Mouse (Mus musculus) left cerebral cortex, adult 2 months (tissue): Measurements from ENCODE around the gene Eya2. TPM values are rescaled to one million over a fixed set of nuclear protein-coding genes. Genes with fewer than 3 reads are reported as not detected.

ENCODE experiments used
- DNase-seq, 2 experiments: peaks; one replicate each; pipeline ENCODE4 v3.0.0; 2021 to 2022; ENCODE audit warnings: low spot score in 2 of 2, mixed read lengths in 1 of 2; ENCODE audit errors: extremely low spot score in 1 of 2
- H3K27ac ChIP-seq: fragments of 200-600 bp; 2 replicates; pipeline ENCODE4 v1.8.1; 2022
- H3K4me3 ChIP-seq: fragments of 200-600 bp; 2 replicates; pipeline ENCODE4 v1.8.1; 2022
- CTCF ChIP-seq: fragments of 200-600 bp; IDR thresholded peaks from 2 replicates; pipeline ENCODE4 v1.8.1; 2022; ENCODE audit warnings: antibody characterized with exemption, mild to moderate bottlenecking, moderate library complexity
- intact Hi-C: fragments of 180-260 bp; cut with DNase I; formaldehyde crosslinking; loops from one replicate; pipeline ENCODE4 v1.15.1; 2025
- total RNA-seq, 2 experiments: library from RNA; stranded (reverse); gene quantifications; 2 replicates each; pipeline ENCODE4 v1.2.3; 2021

Eya2 gene
- total RNA-seq, 2 experiments from 2014 or later: 2.7 to 3.4 TPM

- no peak for DNase-seq
- Histone ChIP-seq H3K27ac (no peak overlapping the region), H3K4me3 (no peak overlapping the region)
- TF ChIP-seq CTCF: no peak
- intact Hi-C loops: no loop called here
These were observed 138.9 kb downstream of the Eya2 start for GRCm38 (mm10) chr2:165733701-165734100.

- no peak overlapping the region for H3K4me3 ChIP-seq
- intact Hi-C loops: no loop called here
- DNase-seq: no peak
- TF ChIP-seq CTCF: no peak; the same call in 1 of the 2 replicates
- H3K27ac ChIP-seq: no peak overlapping the region
These were observed 141.5 kb downstream of the Eya2 start for GRCm38 (mm10) chr2:165736297-165736696.

GRCm38 (mm10) chr2:165740381-165740780 lies 145.5 kb downstream of the Eya2 start:
- Histone ChIP-seq H3K27ac (no peak overlapping the region), H3K4me3 (no peak overlapping the region)
- intact Hi-C loops: no loop called here
- TF ChIP-seq CTCF: no peak
- DNase-seq: no peak

- DNase-seq: no peak
- intact Hi-C loops: no loop called here
- TF ChIP-seq CTCF: no peak
- no peak overlapping the region for H3K4me3 ChIP-seq
- no peak overlapping the region for H3K27ac ChIP-seq
These were observed 146.2 kb downstream of the Eya2 start for GRCm38 (mm10) chr2:165740982-165741381.

- no peak for DNase-seq
- no peak for TF ChIP-seq CTCF
- intact Hi-C loops: no loop called here
- H3K4me3 ChIP-seq: no peak overlapping the region
- no peak overlapping the region for H3K27ac ChIP-seq
These were observed 146.8 kb downstream of the Eya2 start for GRCm38 (mm10) chr2:165741526-165742050.

- intact Hi-C loops: no loop called here
- H3K4me3 ChIP-seq: no peak overlapping the region
- DNase-seq: no peak
- no peak overlapping the region for H3K27ac ChIP-seq
- TF ChIP-seq CTCF: no peak
These were observed 147.5 kb downstream of the Eya2 start for GRCm38 (mm10) chr2:165742210-165742786.

- Histone ChIP-seq H3K4me3 (no peak overlapping the region), H3K27ac (no peak overlapping the region)
- TF ChIP-seq CTCF: no peak
- intact Hi-C loops: no loop called here
- no peak for DNase-seq
These were observed 150.7 kb downstream of the Eya2 start for GRCm38 (mm10) chr2:165745306-165746098.

GRCm38 (mm10) chr2:165747975-165748374 lies 153.1 kb downstream of the Eya2 start:
- no peak overlapping the region for H3K27ac ChIP-seq
- DNase-seq: no peak
- no peak overlapping the region for H3K4me3 ChIP-seq
- TF ChIP-seq CTCF: no peak
- intact Hi-C loops: no loop called here

GRCm38 (mm10) chr2:165748426-165748825 lies 153.6 kb downstream of the Eya2 start:
- no peak for TF ChIP-seq CTCF
- H3K4me3 ChIP-seq: no peak overlapping the region
- H3K27ac ChIP-seq: no peak overlapping the region
- no peak for DNase-seq
- intact Hi-C loops: no loop called here

- Histone ChIP-seq H3K27ac (no peak overlapping the region), H3K4me3 (no peak overlapping the region)
- intact Hi-C loops: loop anchor here (1.0 kb wide), 1 partner anchor 222 kb away; no protein-coding TSS in a partner anchor
- peak in 1 of 2 experiments; percentile 26 for DNase-seq
- peak; percentile 48 for TF ChIP-seq CTCF
These were observed 156.2 kb downstream of the Eya2 start for GRCm38 (mm10) chr2:165751068-165751467.

GRCm38 (mm10) chr2:165752704-165753103 lies 157.9 kb downstream of the Eya2 start:
- TF ChIP-seq CTCF: no peak
- Histone ChIP-seq H3K4me3 (no peak overlapping the region), H3K27ac (no peak overlapping the region)
- no peak for DNase-seq
- intact Hi-C loops: no loop called here

- intact Hi-C loops: no loop called here
- Histone ChIP-seq H3K4me3 (no peak overlapping the region), H3K27ac (no peak overlapping the region)
- no peak for TF ChIP-seq CTCF
- DNase-seq: no peak
These were observed 163.0 kb downstream of the Eya2 start for GRCm38 (mm10) chr2:165757799-165758198.

GRCm38 (mm10) chr2:165758534-165758933 lies 163.7 kb downstream of the Eya2 start:
- H3K27ac ChIP-seq: no peak overlapping the region
- no peak for DNase-seq
- no peak for TF ChIP-seq CTCF
- intact Hi-C loops: no loop called here
- H3K4me3 ChIP-seq: no peak overlapping the region
